Mouse (Mus musculus): ENCODE results near the gene 4933424G06Rik. TPM values are rescaled to one million over a fixed set of nuclear protein-coding genes. Genes with fewer than 3 reads are reported as not detected.
"Not testable (repeated sequence)": the region's sequence is repeated elsewhere in the genome, so short reads cannot be mapped to it uniquely, and the experiment has no call there.

The 4933424G06Rik gene
- 0.21 TPM in 1 of 2 replicates, not detected in the other for polyA plus RNA-seq (2016; fragmentation: Nextera tagmentation; extraction: Ambion mirVana)

- Histone ChIP-seq H3K27me3 (no peaks in the 10 kb centered on the region), H3K4me2 (peak within 1 kb of the TSS; percentile 89), H3K4me1 (replicated peaks) (peaks cover 17% of the 10 kb centered on the region), H3K9me3 (no peaks in the 10 kb centered on the region), H3K9ac (replicated peaks) (peak within 1 kb of the TSS; percentile 93), H3K36me3 (peaks cover 28% of the 10 kb centered on the region), H3K4me3 (replicated peaks) (peak within 1 kb of the TSS; percentile 94), H3K27ac (peak within 1 kb of the TSS; percentile 87)
- under 1% methylated on average over 29 of the region's 29 CpGs for WGBS
- ATAC-seq (ENCODE audit: insufficient number of reproducible peaks, insufficient read depth, low FRiP score, low TSS enrichment, low read depth) = peak; percentile 94
Observed at GRCm38 (mm10) chr1:36709854-36710280, at the start of gene 4933424G06Rik. 4933424G06Rik (plus strand) TSS chr1:36710149.

- Histone ChIP-seq H3K4me1 (replicated peaks) (peaks cover 9% of the 10 kb centered on the region; the same call in 1 of the 2 replicates), H3K9ac (replicated peaks) (no peak overlapping the region), H3K4me2 (no peak overlapping the region), H3K27me3 (no peaks in the 10 kb centered on the region), H3K4me3 (replicated peaks) (no peak overlapping the region), H3K36me3 (no peaks in the 10 kb centered on the region), H3K27ac (no peak overlapping the region), H3K9me3 (no peaks in the 10 kb centered on the region)
- WGBS = 66% methylated on average over 4 of the region's 4 CpGs
- ATAC-seq (ENCODE audit: insufficient number of reproducible peaks, insufficient read depth, low FRiP score, low TSS enrichment, low read depth) = no peak
Observed at GRCm38 (mm10) chr1:36664457-36664856, 45.5 kb upstream of the 4933424G06Rik start.

GRCm38 (mm10) chr1:36665165-36665723 lies 44.7 kb upstream of the 4933424G06Rik start:
- H3K4me1 ChIP-seq (replicated peaks) = peaks cover 9% of the 10 kb centered on the region; the same call in 1 of the 2 replicates
- H3K9me3 ChIP-seq = no peaks in the 10 kb centered on the region
- H3K27ac ChIP-seq = peak overlapping the region; percentile 30; the same call in 1 of the 2 replicates
- no peak overlapping the region for H3K4me3 ChIP-seq (replicated peaks)
- no peak overlapping the region for H3K4me2 ChIP-seq
- WGBS = 74% methylated on average over 11 of the region's 11 CpGs
- H3K27me3 ChIP-seq = no peaks in the 10 kb centered on the region
- no peaks in the 10 kb centered on the region for H3K36me3 ChIP-seq
- H3K9ac ChIP-seq (replicated peaks) = no peak overlapping the region
- ATAC-seq (ENCODE audit: insufficient number of reproducible peaks, insufficient read depth, low FRiP score, low TSS enrichment, low read depth) = no peak

GRCm38 (mm10) chr1:36665934-36666333 lies 44.0 kb upstream of the 4933424G06Rik start:
- no peak for ATAC-seq (ENCODE audit: insufficient number of reproducible peaks, insufficient read depth, low FRiP score, low TSS enrichment, low read depth)
- 42% methylated on average over 4 of the region's 4 CpGs for WGBS
- Histone ChIP-seq H3K36me3 (no peaks in the 10 kb centered on the region), H3K9me3 (no peaks in the 10 kb centered on the region), H3K27ac (no peak overlapping the region), H3K4me3 (replicated peaks) (no peak overlapping the region), H3K4me2 (no peak overlapping the region), H3K4me1 (replicated peaks) (peaks cover 9% of the 10 kb centered on the region; the same call in 1 of the 2 replicates), H3K27me3 (no peaks in the 10 kb centered on the region), H3K9ac (replicated peaks) (no peak overlapping the region)

GRCm38 (mm10) chr1:36668007-36668406 lies 41.9 kb upstream of the 4933424G06Rik start:
- H3K27ac ChIP-seq; H3K36me3 ChIP-seq; H3K9me3 ChIP-seq; H3K27me3 ChIP-seq; H3K4me1 ChIP-seq (replicated peaks); H3K4me2 ChIP-seq; ATAC-seq (ENCODE audit: insufficient number of reproducible peaks, insufficient read depth, low FRiP score, low TSS enrichment, low read depth); H3K9ac ChIP-seq (replicated peaks); H3K4me3 ChIP-seq (replicated peaks): not testable (repeated sequence)
- WGBS = 48% methylated on average over 4 of the region's 4 CpGs

- ATAC-seq (ENCODE audit: insufficient number of reproducible peaks, insufficient read depth, low FRiP score, low TSS enrichment, low read depth) = no peak
- WGBS = 63% methylated on average over 4 of the region's 4 CpGs
Observed at GRCm38 (mm10) chr1:36670256-36670655, 39.7 kb upstream of the 4933424G06Rik start.

GRCm38 (mm10) chr1:36671260-36671659 lies 38.7 kb upstream of the 4933424G06Rik start:
- no peak overlapping the region for H3K4me3 ChIP-seq (replicated peaks)
- no peaks in the 10 kb centered on the region for H3K36me3 ChIP-seq
- no peaks in the 10 kb centered on the region for H3K9me3 ChIP-seq
- no peaks in the 10 kb centered on the region for H3K27me3 ChIP-seq
- no peak overlapping the region for H3K27ac ChIP-seq
- WGBS = 90% methylated on average over 10 of the region's 10 CpGs
- H3K9ac ChIP-seq (replicated peaks) = no peak overlapping the region
- no peak for ATAC-seq (ENCODE audit: insufficient number of reproducible peaks, insufficient read depth, low FRiP score, low TSS enrichment, low read depth)
- peaks cover 4% of the 10 kb centered on the region; the same call in 1 of the 2 replicates for H3K4me1 ChIP-seq (replicated peaks)
- no peak overlapping the region for H3K4me2 ChIP-seq

More at GRCm38 (mm10) chr1:36670256-36670655, 39.7 kb upstream of the 4933424G06Rik start:
- Histone ChIP-seq H3K9me3 (no peaks in the 10 kb centered on the region), H3K4me3 (replicated peaks) (no peak overlapping the region), H3K4me2 (no peak overlapping the region), H3K27me3 (no peaks in the 10 kb centered on the region), H3K27ac (no peak overlapping the region), H3K9ac (replicated peaks) (no peak overlapping the region), H3K36me3 (no peaks in the 10 kb centered on the region), H3K4me1 (replicated peaks) (peaks cover 7% of the 10 kb centered on the region; the same call in 1 of the 2 replicates)

- H3K27ac ChIP-seq = no peak overlapping the region
Observed at GRCm38 (mm10) chr1:36672648-36673350, 37.1 kb upstream of the 4933424G06Rik start.

GRCm38 (mm10) chr1:36674936-36675335 lies 35.0 kb upstream of the 4933424G06Rik start:
- no peaks in the 10 kb centered on the region for H3K36me3 ChIP-seq
- no peak for ATAC-seq (ENCODE audit: insufficient number of reproducible peaks, insufficient read depth, low FRiP score, low TSS enrichment, low read depth)
- no peaks in the 10 kb centered on the region for H3K27me3 ChIP-seq
- H3K4me3 ChIP-seq (replicated peaks) = no peak overlapping the region
- no peak overlapping the region for H3K9ac ChIP-seq (replicated peaks)
- no peaks in the 10 kb centered on the region for H3K9me3 ChIP-seq
- no peak overlapping the region for H3K27ac ChIP-seq
- no peaks in the 10 kb centered on the region for H3K4me1 ChIP-seq (replicated peaks)
- H3K4me2 ChIP-seq = no peak overlapping the region
- WGBS = 15% methylated on average over 3 of the region's 3 CpGs

More at GRCm38 (mm10) chr1:36672648-36673350, 37.1 kb upstream of the 4933424G06Rik start:
- no peak overlapping the region for H3K4me2 ChIP-seq
- H3K9me3 ChIP-seq = no peaks in the 10 kb centered on the region
- no peaks in the 10 kb centered on the region for H3K36me3 ChIP-seq
- ATAC-seq (ENCODE audit: insufficient number of reproducible peaks, insufficient read depth, low FRiP score, low TSS enrichment, low read depth) = no peak
- no peaks in the 10 kb centered on the region for H3K27me3 ChIP-seq
- 63% methylated on average over 16 of the region's 16 CpGs for WGBS
- H3K4me3 ChIP-seq (replicated peaks) = no peak overlapping the region
- H3K9ac ChIP-seq (replicated peaks) = no peak overlapping the region
- H3K4me1 ChIP-seq (replicated peaks) = no peaks in the 10 kb centered on the region

- WGBS = 76% methylated on average over 7 of the region's 7 CpGs
- Histone ChIP-seq H3K27ac (no peak overlapping the region), H3K4me3 (replicated peaks) (no peak overlapping the region), H3K9me3 (no peaks in the 10 kb centered on the region), H3K4me2 (no peak overlapping the region), H3K27me3 (no peaks in the 10 kb centered on the region), H3K9ac (replicated peaks) (no peak overlapping the region), H3K36me3 (no peaks in the 10 kb centered on the region), H3K4me1 (replicated peaks) (peaks cover 3% of the 10 kb centered on the region; the same call in 1 of the 2 replicates)
- ATAC-seq (ENCODE audit: insufficient number of reproducible peaks, insufficient read depth, low FRiP score, low TSS enrichment, low read depth) = no peak
Observed at GRCm38 (mm10) chr1:36680893-36681292, 29.1 kb upstream of the 4933424G06Rik start.

GRCm38 (mm10) chr1:36682620-36683355 lies 27.2 kb upstream of the 4933424G06Rik start, which contains the start of gene Fam178b:
Fam178b (minus strand) TSS chr1:36683183.
- no peaks in the 10 kb centered on the region for H3K36me3 ChIP-seq
- no peak for ATAC-seq (ENCODE audit: insufficient number of reproducible peaks, insufficient read depth, low FRiP score, low TSS enrichment, low read depth)
- H3K9me3 ChIP-seq = no peaks in the 10 kb centered on the region
- H3K4me3 ChIP-seq (replicated peaks) = no peak within 1 kb of the TSS
- H3K4me1 ChIP-seq (replicated peaks) = peaks cover 3% of the 10 kb centered on the region; the same call in 1 of the 2 replicates
- H3K27me3 ChIP-seq = no peaks in the 10 kb centered on the region
- peak within 1 kb of the TSS; percentile 29; the same call in 1 of the 2 replicates for H3K27ac ChIP-seq
- 92% methylated on average over 39 of the region's 39 CpGs for WGBS
- no peak within 1 kb of the TSS for H3K4me2 ChIP-seq
- no peak within 1 kb of the TSS for H3K9ac ChIP-seq (replicated peaks)

Measured in limb, embryonic 12.5 days (tissue).